Mouse (Mus musculus): Measurements from ENCODE around the gene Sart3. TPM values are rescaled to one million over a fixed set of nuclear protein-coding genes. Genes with fewer than 3 reads are reported as not detected.

Sart3 gene
- polyA plus RNA-seq, 1 experiment from 2014 or later = 30.5 TPM

DNA sequence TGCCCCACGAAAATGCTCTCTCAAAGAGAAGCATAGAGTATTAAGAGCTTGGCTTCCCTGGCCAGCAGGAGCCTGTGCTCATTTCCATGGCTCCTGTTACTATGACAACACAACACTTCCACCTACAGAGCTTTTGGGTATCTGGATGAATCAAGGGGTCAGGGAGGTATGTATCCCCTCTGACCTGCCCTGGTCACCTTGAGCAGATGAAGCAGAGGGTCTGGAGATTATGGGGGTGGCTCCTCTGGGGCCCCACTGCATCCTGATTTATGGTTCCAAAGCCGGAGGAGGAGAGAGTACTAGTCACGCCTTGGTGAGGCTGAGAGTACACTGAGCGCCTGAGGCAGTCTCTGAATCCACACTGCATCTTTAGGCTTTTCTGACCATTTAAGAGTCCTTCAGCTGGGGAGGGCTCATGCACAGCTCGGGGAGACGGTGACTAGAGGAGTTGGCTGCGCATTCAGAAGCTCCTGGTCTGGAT is 41.6 kb downstream of the Sart3 start:
- H3K27ac ChIP-seq (ENCODE audit: low read length) = no peak overlapping the region
- no peaks in the 10 kb centered on the region; the same call in 1 of the 2 replicates for H3K4me1 ChIP-seq (ENCODE audit: control insufficient read depth, insufficient read depth, low read length)
- ATAC-seq (ENCODE audit: insufficient number of reproducible peaks, insufficient read depth, low FRiP score, low read depth) = no peak
- no peak overlapping the region for H3K4me2 ChIP-seq (replicated peaks; ENCODE audit: low read depth, low read length)
- no peak overlapping the region for H3K9ac ChIP-seq (replicated peaks; ENCODE audit: low read depth, low read length)
- no peaks in the 10 kb centered on the region for H3K9me3 ChIP-seq (ENCODE audit: control insufficient read depth, low read depth, low read length)
- H3K27me3 ChIP-seq (ENCODE audit: control insufficient read depth, insufficient read depth, low read length) = no peaks in the 10 kb centered on the region
- no peaks in the 10 kb centered on the region for H3K36me3 ChIP-seq (ENCODE audit: control insufficient read depth, insufficient read depth, low read length)
- no peak overlapping the region for H3K4me3 ChIP-seq (ENCODE audit: low read depth, low read length)
- 64% methylated on average over 7 of the region's 7 CpGs for WGBS

DNA sequence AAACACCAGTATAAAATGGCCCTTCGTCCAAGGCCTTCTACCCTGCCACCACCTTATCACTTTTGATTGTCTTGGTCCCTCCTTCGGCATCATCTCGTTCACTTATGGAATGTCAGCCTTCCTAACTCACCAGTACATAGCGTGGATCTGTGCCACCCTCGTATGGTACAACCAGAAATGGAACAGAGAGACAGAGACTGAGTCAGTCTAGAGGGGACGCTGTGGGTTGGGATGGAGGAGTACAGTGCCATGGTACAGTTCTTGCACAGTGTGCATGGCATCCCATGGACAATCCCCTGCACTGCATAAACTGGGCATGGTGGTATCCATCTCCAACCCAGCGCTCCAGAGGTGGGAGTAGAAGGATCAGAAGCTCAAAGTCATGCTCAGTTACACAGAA is 43.6 kb downstream of the Sart3 start:
- H3K4me1 ChIP-seq (ENCODE audit: control insufficient read depth, insufficient read depth, low read length) = no peaks in the 10 kb centered on the region
- H3K36me3 ChIP-seq (ENCODE audit: control insufficient read depth, insufficient read depth, low read length) = no peaks in the 10 kb centered on the region
- WGBS = 91% methylated on average over 7 of the region's 7 CpGs
- no peak for ATAC-seq (ENCODE audit: insufficient number of reproducible peaks, insufficient read depth, low FRiP score, low read depth)
- no peaks in the 10 kb centered on the region for H3K9me3 ChIP-seq (ENCODE audit: control insufficient read depth, low read depth, low read length)
- no peak overlapping the region for H3K4me3 ChIP-seq (ENCODE audit: low read depth, low read length)
- H3K9ac ChIP-seq (replicated peaks; ENCODE audit: low read depth, low read length) = no peak overlapping the region
- H3K27ac ChIP-seq (ENCODE audit: low read length) = no peak overlapping the region
- H3K27me3 ChIP-seq (ENCODE audit: control insufficient read depth, insufficient read depth, low read length) = no peaks in the 10 kb centered on the region
- H3K4me2 ChIP-seq (replicated peaks; ENCODE audit: low read depth, low read length) = no peak overlapping the region

DNA sequence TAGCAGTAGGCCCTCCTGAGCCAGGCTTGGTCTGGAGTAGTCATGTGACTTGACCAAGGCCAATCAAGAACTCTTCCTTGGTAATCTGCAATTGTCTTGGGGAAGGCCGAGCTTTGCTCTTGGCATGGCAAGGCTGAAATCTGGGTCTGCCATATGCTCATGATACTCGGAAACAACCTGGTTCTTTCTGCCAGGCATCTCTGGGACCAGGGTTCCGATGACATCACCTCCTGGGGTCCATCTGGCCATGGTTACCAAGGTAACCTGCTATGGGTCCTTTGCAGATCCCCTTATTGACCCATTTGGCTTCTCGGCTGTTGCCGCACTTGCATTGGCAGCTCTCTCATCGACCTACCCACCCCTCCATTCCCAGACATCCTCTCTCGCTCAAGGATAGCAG is 44.3 kb downstream of the Sart3 start:
- ATAC-seq (ENCODE audit: insufficient number of reproducible peaks, insufficient read depth, low FRiP score, low read depth) = no peak

DNA sequence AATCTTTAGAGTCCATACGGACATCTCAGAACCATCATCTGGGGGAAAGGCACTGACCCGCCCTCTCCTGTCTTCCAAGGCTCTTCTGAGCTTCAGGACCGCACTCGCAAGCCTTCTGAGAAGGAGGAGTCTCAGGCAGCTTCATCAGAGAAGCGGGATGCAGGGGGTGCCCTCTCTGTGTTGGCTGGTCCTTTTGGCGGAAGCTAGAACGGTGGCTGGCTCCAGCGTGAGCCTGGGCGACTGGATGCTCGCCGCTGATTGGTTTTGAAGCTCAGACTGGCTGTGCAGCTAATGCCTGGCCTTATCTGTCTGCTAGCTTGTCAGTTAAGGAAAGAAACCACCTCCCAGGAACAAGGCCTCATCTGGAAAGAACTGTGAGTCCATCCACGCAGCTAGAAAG is 45.1 kb downstream of the Sart3 start:
- no peak overlapping the region for H3K27ac ChIP-seq (ENCODE audit: low read length)
- WGBS = 57% methylated on average over 12 of the region's 12 CpGs
- no peaks in the 10 kb centered on the region for H3K9me3 ChIP-seq (ENCODE audit: control insufficient read depth, low read depth, low read length)
- H3K4me1 ChIP-seq (ENCODE audit: control insufficient read depth, insufficient read depth, low read length) = no peaks in the 10 kb centered on the region
- H3K27me3 ChIP-seq (ENCODE audit: control insufficient read depth, insufficient read depth, low read length) = no peaks in the 10 kb centered on the region
- no peaks in the 10 kb centered on the region for H3K36me3 ChIP-seq (ENCODE audit: control insufficient read depth, insufficient read depth, low read length)
- ATAC-seq (ENCODE audit: insufficient number of reproducible peaks, insufficient read depth, low FRiP score, low read depth) = no peak
- no peak overlapping the region for H3K4me2 ChIP-seq (replicated peaks; ENCODE audit: low read depth, low read length)
- no peak overlapping the region for H3K9ac ChIP-seq (replicated peaks; ENCODE audit: low read depth, low read length)
- H3K4me3 ChIP-seq (ENCODE audit: low read depth, low read length) = no peak overlapping the region

More for the DNA sequence above, 44.3 kb downstream of the Sart3 start:
- Histone ChIP-seq H3K27me3 (ENCODE audit: control insufficient read depth, insufficient read depth, low read length) (no peaks in the 10 kb centered on the region), H3K4me3 (ENCODE audit: low read depth, low read length) (no peak overlapping the region), H3K27ac (ENCODE audit: low read length) (no peak overlapping the region), H3K4me1 (ENCODE audit: control insufficient read depth, insufficient read depth, low read length) (no peaks in the 10 kb centered on the region), H3K4me2 (replicated peaks; ENCODE audit: low read depth, low read length) (no peak overlapping the region), H3K9ac (replicated peaks; ENCODE audit: low read depth, low read length) (no peak overlapping the region), H3K9me3 (ENCODE audit: control insufficient read depth, low read depth, low read length) (no peaks in the 10 kb centered on the region), H3K36me3 (ENCODE audit: control insufficient read depth, insufficient read depth, low read length) (no peaks in the 10 kb centered on the region)
- WGBS = 86% methylated on average over 7 of the region's 7 CpGs

DNA sequence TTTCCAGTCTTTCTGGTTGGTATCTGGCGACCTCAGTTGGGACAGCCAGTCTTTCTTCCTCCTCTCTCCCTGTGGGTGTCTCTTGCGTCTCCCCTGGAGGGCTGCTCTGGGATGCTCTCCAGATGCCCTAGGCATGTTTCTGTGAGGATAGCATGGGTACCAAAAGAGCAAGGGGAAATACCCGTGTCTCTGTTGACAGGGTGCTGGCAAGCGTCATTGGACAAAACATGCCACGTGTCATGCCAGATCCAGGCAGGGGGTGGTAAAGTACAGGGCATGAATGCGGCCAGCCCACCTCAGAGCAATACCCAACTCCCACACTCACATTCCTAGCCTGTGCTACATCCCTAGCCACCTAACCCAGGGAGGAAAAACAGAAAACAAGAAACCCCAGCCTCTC is 45.7 kb downstream of the Sart3 start:
- no peak overlapping the region for H3K4me2 ChIP-seq (replicated peaks; ENCODE audit: low read depth, low read length)

DNA sequence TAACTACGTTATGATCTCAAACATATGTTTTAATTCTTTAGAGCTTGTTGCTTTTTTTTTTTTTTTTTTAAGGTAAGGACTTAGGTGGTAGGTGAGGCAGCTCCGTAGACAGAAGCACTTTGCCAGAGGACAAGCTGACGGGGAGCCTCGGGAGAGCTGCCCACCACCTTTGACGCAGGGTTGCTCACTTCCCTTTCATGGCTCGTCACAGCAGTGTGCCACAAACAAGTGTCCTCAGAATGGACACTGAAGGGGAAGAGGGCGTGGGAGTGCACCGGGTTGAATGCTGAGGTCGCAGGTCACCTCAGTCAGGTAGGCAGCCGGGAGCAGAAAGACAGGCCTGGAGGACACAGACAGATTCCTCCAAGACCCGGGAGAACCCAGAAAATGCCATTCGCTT is 46.9 kb downstream of the Sart3 start:
- H3K27ac ChIP-seq (ENCODE audit: low read length) = no peak overlapping the region
- no peaks in the 10 kb centered on the region for H3K27me3 ChIP-seq (ENCODE audit: control insufficient read depth, insufficient read depth, low read length)
- no peaks in the 10 kb centered on the region for H3K36me3 ChIP-seq (ENCODE audit: control insufficient read depth, insufficient read depth, low read length)
- no peak overlapping the region for H3K4me3 ChIP-seq (ENCODE audit: low read depth, low read length)
- 76% methylated on average over 12 of the region's 12 CpGs for WGBS
- no peaks in the 10 kb centered on the region for H3K4me1 ChIP-seq (ENCODE audit: control insufficient read depth, insufficient read depth, low read length)
- ATAC-seq (ENCODE audit: insufficient number of reproducible peaks, insufficient read depth, low FRiP score, low read depth) = no peak
- no peaks in the 10 kb centered on the region for H3K9me3 ChIP-seq (ENCODE audit: control insufficient read depth, low read depth, low read length)
- H3K9ac ChIP-seq (replicated peaks; ENCODE audit: low read depth, low read length) = no peak overlapping the region
- no peak overlapping the region for H3K4me2 ChIP-seq (replicated peaks; ENCODE audit: low read depth, low read length)

More for the DNA sequence above, 45.7 kb downstream of the Sart3 start:
- 76% methylated on average over 6 of the region's 6 CpGs for WGBS
- Histone ChIP-seq H3K27me3 (ENCODE audit: control insufficient read depth, insufficient read depth, low read length) (no peaks in the 10 kb centered on the region), H3K4me3 (ENCODE audit: low read depth, low read length) (no peak overlapping the region), H3K9ac (replicated peaks; ENCODE audit: low read depth, low read length) (no peak overlapping the region), H3K36me3 (ENCODE audit: control insufficient read depth, insufficient read depth, low read length) (no peaks in the 10 kb centered on the region), H3K4me1 (ENCODE audit: control insufficient read depth, insufficient read depth, low read length) (no peaks in the 10 kb centered on the region), H3K9me3 (ENCODE audit: control insufficient read depth, low read depth, low read length) (no peaks in the 10 kb centered on the region), H3K27ac (ENCODE audit: low read length) (no peak overlapping the region)
- no peak for ATAC-seq (ENCODE audit: insufficient number of reproducible peaks, insufficient read depth, low FRiP score, low read depth)

DNA sequence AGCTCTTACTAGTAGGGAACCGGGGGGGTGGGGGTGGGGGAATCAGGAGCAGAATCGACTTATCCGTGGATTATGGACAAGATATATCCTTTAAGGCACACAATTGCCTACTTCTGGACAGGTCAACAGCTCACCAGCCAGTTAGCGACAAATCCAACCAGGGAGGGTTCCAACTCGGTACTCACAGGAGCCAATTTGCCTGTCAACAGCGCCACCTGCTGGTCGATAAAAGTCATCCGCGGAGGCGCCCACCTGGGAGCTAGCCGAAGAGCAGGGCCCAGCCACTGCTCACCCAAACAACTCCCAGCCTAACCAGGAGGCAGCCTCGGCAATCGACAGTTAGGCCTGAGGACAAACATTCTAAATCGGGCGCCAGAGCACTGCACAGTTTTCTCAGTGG is 47.9 kb downstream of the Sart3 start, which contains the start of gene 1700069L16Rik:
Gene 1700069L16Rik, minus strand, starts transcription at position 327 of the 400 bp plus-strand sequence.
- Histone ChIP-seq H3K4me2 (replicated peaks; ENCODE audit: low read depth, low read length) (no peak within 1 kb of the TSS), H3K27me3 (ENCODE audit: control insufficient read depth, insufficient read depth, low read length) (no peaks in the 10 kb centered on the region), H3K36me3 (ENCODE audit: control insufficient read depth, insufficient read depth, low read length) (no peaks in the 10 kb centered on the region), H3K9ac (replicated peaks; ENCODE audit: low read depth, low read length) (no peak within 1 kb of the TSS), H3K9me3 (ENCODE audit: control insufficient read depth, low read depth, low read length) (no peaks in the 10 kb centered on the region), H3K4me3 (ENCODE audit: low read depth, low read length) (no peak within 1 kb of the TSS), H3K4me1 (ENCODE audit: control insufficient read depth, insufficient read depth, low read length) (no peaks in the 10 kb centered on the region), H3K27ac (ENCODE audit: low read length) (no peak within 1 kb of the TSS)
- WGBS = 3% methylated on average over 15 of the region's 15 CpGs
- ATAC-seq (ENCODE audit: insufficient number of reproducible peaks, insufficient read depth, low FRiP score, low read depth) = no peak

DNA sequence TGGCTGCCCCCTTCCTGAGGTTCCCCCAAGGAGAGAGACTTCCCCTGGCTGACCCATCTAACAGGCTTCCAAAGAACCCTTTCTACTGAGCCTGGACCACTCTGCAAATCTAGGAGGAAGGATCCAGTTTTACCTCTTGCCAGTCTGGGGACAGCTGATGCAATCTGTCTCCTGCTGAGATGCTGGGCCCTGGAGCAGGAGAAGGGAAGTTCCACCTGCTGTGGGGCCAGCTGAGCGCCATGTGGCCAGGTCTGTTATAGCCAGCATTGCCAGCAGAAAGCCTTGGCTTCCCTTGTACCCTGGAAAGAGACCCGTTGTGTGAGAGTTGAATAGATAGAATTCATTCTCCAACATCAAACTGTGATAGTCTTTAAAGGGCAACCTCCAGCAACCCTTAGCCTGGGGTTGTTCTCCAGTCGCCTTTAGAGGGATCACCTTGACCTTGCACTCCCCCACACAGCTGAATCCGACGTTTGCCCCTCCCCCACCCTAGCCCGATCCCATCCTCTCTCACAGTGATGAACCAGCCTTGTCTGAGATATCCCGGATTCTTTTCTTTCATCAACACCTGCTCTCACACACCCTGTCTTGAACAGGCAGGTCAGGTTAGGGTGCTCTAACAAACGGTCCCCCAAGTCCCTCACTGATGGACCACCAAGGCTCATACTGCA is 48.6 kb downstream of the Sart3 start:
- Histone ChIP-seq H3K27me3 (ENCODE audit: control insufficient read depth, insufficient read depth, low read length) (no peaks in the 10 kb centered on the region), H3K4me3 (ENCODE audit: low read depth, low read length) (no peak overlapping the region), H3K27ac (ENCODE audit: low read length) (no peak overlapping the region), H3K4me1 (ENCODE audit: control insufficient read depth, insufficient read depth, low read length) (no peaks in the 10 kb centered on the region), H3K9me3 (ENCODE audit: control insufficient read depth, low read depth, low read length) (no peaks in the 10 kb centered on the region), H3K4me2 (replicated peaks; ENCODE audit: low read depth, low read length) (no peak overlapping the region), H3K9ac (replicated peaks; ENCODE audit: low read depth, low read length) (no peak overlapping the region), H3K36me3 (ENCODE audit: control insufficient read depth, insufficient read depth, low read length) (no peaks in the 10 kb centered on the region)
- 31% methylated on average over 8 of the region's 8 CpGs for WGBS
- no peak for ATAC-seq (ENCODE audit: insufficient number of reproducible peaks, insufficient read depth, low FRiP score, low read depth)
